Mouse (Mus musculus) hindlimb bud, embryonic 11.5 days (tissue): Measurements from ENCODE around the gene Ptpra.

ENCODE experiments used
- DNase-seq: peaks from one replicate; pipeline ENCODE4 v3.0.0-alpha.2; 2012; ENCODE audit warnings: low read depth, low spot score; ENCODE audit errors: extremely low spot score

Gene Ptpra

DNA sequence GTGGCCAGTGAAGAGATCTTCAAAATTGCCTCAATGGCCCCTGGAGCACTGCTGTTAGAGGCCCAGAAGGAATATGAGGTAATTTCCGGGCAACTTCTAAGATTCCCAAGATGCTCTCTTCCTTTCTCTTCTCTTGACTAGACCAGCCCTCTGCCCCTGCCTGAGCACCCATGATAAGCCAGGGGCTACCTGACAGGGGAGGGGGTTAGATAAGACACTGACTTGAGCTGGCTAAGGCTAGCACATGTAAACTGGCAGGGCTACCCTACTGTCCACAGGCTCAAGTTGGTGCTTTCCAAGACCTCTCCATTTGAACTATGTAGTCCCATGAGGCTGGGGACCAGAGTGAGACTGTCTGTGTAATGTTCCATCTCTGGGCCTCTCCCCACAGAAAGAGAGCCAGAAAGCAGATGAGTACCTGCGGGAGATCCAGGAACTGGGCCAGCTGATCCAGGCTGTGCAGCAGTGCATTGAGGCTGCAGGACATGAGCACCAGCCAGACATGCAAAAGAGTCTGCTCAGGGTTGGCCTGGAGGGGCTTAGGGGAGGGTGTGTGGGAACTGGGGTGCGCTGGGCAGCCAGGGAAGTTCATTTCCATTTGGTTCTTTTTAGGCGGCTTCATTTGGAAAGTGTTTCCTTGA is 10.1 kb upstream of the Ptpra start:
- no peak for DNase-seq

GRCm38 (mm10) chr2:130442162-130442561 is 7.9 kb upstream of the Ptpra start:
- DNase-seq = no peak

DNA sequence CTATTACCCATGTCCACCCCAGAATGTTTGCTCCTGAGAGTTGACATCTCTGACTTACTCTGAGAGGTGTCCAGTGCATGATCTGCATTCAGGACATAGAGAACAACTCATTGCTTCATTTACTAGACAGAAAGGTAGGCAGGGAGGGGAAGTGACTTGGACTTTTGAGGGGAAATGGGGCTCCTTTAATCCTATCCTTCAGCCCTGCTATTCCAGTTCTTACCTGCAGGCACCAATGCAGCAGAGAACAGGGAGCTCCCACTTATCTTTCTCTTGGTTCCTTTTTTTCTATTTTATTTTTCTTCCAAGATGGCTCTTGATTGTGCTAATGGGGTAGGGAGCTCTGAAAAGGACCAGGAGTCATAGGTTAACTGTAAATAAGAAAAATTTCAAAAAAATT is 1.6 kb upstream of the Ptpra start:
- DNase-seq = no peak

- no peak for DNase-seq
These were observed 871 bp upstream of the Ptpra start for GRCm38 (mm10) chr2:130449021-130449793.

DNA sequence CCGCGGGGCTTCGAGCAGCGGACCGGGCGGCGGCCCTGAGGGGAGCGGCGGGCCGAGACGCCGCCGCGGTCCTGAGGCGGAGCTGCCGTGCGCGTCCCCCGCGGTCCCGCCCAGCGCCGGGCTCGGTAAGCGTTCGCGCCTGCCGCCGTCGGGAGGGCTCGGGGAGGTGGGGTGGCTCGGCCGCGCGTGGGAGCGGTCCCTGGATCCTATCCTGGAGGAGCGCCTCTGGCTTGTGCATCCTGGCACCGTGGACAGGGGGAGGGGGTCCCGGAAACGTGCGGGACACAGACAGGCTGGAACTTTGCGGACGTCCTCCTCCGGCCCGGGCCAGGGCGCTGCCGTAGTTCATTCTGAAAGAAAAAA is 337 bp downstream of the Ptpra start:
- DNase-seq = no peak

DNA sequence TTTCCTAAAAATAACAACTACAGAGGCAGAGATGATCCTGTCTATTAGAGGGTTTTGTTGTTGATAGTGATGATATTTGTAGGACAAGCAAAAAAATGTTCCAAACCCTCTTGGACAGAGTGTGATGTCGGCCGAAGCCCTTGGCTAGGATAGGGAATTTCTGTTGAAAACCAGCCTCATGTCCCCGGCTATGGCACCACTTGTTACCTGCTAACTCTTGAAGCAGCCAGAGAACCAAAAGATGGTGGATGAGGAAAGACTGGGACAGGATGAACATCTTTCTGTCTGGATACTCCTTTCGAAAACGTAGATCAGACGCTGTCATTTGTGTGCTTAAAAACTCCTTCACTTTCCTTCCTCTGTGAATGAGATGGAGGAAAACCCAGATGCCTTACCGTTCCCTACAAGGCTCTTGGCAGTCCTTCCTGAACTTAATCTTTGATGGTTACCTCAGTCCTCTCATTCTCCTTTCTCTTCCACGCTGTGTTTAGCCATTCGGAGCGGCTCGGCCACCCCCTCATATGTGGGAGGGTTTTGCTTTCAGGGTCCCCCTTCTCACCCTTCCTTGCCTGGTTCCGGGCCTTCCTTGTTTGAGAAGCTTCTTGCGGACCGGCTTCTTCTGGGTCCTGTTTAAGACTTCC is 1.1 kb downstream of the Ptpra start:
- DNase-seq = no peak

DNA sequence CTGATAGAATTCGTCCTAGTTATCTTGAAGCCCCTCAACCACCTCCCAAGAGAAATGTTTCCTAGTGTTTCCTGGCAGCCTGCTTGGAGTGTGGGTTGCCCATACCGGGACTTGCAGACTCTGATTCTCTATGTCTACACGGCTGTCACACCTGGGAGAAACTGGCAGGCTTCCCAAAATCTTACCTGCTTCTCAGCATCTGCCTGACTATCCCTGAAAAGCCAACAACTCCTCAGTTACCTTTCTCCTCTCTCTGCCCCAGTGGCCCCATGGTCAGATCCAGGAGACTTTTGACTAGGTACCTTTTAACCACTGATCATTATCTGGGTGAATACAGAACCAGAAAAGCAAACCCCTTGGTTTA is 1.6 kb downstream of the Ptpra start:
- DNase-seq = no peak

DNA sequence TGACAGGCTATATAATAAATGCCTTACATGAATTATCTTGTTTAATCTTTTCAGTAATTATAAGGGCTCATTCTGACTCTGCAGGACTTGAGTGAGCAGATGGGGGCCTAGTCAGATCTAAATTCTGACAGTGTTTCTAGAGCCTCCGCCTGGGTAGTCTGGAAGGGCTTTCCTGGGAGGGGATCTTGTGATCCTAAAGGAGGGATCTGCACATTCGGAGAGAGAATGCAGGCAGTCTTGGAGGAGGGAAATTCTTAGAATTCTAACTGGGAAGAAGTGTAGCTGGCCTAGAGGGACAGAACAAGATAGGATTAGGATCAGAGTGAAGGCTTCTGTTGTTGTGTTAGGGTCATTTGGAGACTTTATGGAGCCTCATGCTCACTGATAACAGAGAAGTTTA is 2.2 kb downstream of the Ptpra start:
- no peak for DNase-seq

GRCm38 (mm10) chr2:130453421-130453820 is 3.3 kb downstream of the Ptpra start:
- no peak for DNase-seq

GRCm38 (mm10) chr2:130454748-130455370 is 4.8 kb downstream of the Ptpra start:
- DNase-seq = no peak

GRCm38 (mm10) chr2:130457871-130458270 is 7.8 kb downstream of the Ptpra start:
- no peak for DNase-seq

GRCm38 (mm10) chr2:130459576-130459975 is 9.5 kb downstream of the Ptpra start:
- no peak for DNase-seq

GRCm38 (mm10) chr2:130461287-130462071 is 11.4 kb downstream of the Ptpra start:
- no peak for DNase-seq

DNA sequence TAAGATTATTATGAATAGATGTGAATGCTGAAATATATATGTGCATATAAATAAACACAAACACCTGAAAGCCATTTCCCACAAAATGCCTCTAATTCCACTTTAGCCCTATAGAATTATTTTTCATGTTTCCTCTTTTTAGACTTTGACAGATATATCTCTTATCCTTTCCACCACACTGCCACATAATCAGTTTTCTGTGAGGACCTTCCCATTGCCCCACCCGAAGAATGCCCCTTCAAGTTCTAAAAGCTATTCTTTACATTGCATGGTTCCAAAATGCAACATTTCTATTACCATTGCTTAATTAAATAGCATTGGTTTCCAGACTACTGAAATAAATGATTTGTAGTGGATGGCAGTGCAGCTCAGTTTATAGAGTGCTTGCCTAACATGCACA is 16.4 kb downstream of the Ptpra start:
- DNase-seq = no peak

GRCm38 (mm10) chr2:130469366-130469765 is 19.3 kb downstream of the Ptpra start:
- no peak for DNase-seq

DNA sequence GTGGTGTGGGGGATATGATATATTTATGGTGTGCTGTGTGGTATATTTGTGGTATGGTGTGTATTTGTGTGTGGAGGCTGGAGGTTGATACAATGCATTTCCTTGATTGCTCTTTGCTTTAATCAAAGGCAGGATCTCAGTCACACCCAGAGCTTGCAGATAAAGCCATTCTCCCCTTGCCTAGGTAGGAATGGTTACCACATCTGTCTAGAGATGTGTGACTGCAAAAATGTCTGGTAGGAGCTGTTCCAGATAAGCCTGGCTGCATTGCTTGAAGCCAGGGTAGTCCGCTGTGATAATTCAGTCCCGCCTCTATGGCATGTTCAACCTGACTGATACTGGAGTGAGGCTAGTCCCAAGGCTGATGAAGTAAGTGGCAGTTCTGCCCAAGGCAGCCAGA is 19.9 kb downstream of the Ptpra start:
- DNase-seq = no peak

DNA sequence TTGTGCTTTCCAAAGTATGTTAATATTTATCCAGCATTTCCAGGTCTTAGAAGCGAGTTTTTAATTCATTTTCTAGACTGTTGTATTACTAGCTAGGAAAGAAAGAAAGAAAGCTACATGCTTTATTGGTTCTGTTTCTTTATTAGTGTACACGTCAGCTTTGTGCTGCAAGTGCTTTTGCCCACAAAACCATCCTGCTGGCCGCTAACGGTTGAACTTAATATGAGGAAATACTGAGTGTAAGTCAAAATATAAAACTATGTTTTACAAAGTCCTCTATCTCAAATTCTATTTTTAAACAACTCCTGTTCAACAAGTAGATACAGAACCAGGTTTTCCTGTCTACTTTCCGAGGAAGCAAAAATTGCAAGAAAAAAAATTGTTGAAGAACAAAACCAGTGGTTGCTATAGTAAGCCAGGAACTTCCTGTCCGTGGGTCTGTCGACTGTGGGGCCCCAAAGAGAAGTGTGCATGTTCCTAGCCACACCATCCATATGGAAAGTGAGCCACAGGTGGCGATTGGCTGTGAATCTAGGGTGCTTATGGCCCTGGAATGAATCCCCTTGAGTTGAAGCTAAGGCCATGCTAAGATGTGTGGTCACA is 22.9 kb downstream of the Ptpra start:
- no peak for DNase-seq

DNA sequence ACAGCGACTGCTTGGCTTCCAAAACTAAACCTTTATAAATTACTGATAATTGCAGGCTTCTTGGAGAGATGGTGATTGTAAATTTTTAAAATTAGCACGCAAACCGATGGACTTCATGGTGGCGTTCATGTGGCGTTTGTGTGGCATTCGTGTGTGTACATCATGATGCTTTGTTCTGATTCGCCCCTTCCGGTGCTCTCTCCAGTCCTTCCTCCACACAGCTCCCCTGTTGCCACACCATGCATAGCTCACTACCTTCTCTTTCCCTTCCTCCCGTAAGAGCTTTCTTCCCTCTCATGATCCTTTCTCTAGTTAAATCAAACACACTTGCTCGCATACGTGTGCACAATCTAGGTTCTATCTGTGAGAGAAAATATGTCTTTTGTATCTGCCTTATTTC is 25.7 kb downstream of the Ptpra start:
- no peak for DNase-seq

GRCm38 (mm10) chr2:130476666-130477297 is 26.7 kb downstream of the Ptpra start:
- no peak for DNase-seq

DNA sequence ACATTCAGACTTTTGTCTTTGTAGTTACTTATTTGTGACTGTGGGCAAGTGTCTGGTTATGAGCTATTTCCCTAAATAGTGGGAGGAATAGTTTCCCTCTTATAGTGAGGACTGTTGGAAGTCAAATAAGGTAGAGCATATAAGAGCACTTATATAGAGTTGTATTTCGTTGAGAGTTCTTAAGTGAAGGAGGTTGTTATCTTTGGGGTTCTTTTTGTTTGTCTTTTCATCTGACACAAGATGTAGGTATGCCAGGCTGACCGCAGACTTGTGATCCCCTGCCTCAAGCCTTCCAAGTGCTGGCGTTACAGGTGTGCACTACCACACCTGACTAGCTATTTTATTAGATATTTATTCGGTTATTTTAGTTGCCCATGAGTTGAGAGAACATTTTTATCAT is 32.1 kb downstream of the Ptpra start:
- no peak for DNase-seq
